Mouse (Mus musculus): Measurements from ENCODE around the gene Sipa1l1.

Gene Sipa1l1

DNA sequence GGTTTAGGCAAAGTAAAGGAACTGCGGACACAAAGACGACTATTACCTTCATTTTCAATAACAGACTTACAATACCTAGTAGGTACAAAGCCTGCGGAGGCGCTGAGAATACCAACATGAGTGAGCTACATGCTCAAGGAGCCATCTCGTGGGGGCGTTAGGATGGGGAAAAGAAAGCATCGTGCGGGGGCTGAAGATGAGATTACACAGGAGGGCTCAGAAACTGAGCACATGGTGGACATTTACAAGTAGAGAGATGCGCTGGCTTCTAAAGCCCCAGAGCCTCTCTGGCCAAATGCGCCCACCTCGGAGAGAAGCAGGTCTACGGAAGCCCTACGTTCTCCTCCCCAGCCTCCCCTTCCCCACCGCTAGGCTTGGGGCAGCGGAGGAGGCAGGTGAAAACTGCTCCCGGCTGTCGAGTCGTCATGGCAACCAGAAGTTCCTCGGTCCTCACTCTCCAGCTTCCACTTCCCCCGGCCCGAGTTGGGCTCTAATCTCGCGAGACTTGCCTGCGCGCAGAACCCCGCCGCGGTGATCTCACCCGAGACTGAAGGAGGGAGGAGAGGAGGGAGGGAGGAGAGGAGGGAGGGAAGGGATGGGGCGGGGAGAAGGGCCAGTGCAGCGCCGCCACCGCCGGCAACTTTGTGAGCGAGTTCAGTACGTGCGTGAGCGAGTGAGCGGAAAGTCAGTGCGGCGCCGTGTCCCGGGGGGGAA is at the start of gene Sipa1l1:
TSS of gene Sipa1l1 (plus strand) at position 501 of the 714 bp plus-strand sequence.
- peak; percentile 97 for DNase-seq (ENCODE audit: low spot score)

- DNase-seq (ENCODE audit: low spot score), result peak; percentile 22
Observed at GRCm38 (mm10) chr12:82121947-82122346, 47.2 kb upstream of the Sipa1l1 start.

- peak; percentile 57 for DNase-seq (ENCODE audit: low spot score)
Observed at GRCm38 (mm10) chr12:82122450-82123249, 46.5 kb upstream of the Sipa1l1 start.

GRCm38 (mm10) chr12:82126796-82127195 is 42.3 kb upstream of the Sipa1l1 start:
- no peak for DNase-seq (ENCODE audit: low spot score)

DNA sequence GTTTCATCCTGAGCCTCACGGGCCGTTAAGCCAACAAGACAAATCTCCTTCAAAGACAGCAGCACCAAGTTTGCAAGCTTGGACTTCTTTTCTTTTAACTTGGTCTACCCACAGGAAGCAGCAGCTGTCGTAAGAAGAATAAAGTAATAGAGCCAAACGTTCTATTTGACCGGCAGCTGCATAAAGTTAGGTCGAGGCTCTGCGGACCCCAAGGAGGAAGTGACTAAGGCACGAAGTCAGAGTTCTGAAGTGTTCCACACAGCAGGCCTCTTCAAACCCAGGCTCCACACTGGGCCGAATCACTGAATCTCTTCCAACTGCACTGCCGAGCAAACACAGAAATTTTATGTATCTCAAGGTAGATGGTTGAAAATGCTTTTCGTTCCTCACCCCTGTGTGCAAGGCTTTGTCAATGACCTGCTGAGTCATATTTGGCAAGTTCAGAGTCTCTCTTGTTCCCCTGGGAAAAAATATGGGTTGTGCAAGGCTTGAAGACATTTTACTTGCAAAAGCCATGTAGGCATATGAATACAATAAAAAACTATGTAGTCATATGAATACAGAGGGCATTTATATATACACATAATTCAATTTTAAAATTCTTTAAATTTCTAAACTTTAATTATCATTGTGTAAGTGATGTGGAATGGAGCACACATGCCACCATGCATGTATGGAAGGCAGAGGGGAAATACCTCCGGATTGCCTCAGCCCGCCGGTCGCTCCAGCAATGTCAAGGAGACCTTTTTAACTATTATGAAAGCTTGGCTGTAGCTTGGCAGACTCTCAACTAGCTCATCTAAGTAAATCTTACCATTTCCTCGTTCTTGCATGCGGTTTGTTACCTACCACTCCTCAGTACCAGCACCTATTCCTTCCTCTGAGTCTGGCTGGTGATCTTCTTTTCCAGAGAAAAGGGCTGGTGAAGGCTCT is 29.6 kb upstream of the Sipa1l1 start:
- DNase-seq (ENCODE audit: low spot score), result no peak

- DNase-seq (ENCODE audit: low spot score), result no peak
Observed at GRCm38 (mm10) chr12:82143371-82143770, 25.7 kb upstream of the Sipa1l1 start.

GRCm38 (mm10) chr12:82145173-82145572 is 23.9 kb upstream of the Sipa1l1 start:
- DNase-seq (ENCODE audit: low spot score), result no peak

GRCm38 (mm10) chr12:82147021-82147693 is 22.0 kb upstream of the Sipa1l1 start:
- no peak for DNase-seq (ENCODE audit: low spot score)

- no peak for DNase-seq (ENCODE audit: low spot score)
Observed at GRCm38 (mm10) chr12:82148328-82148930, 20.7 kb upstream of the Sipa1l1 start.

GRCm38 (mm10) chr12:82151019-82151418 is 18.1 kb upstream of the Sipa1l1 start:
- DNase-seq (ENCODE audit: low spot score), result no peak

GRCm38 (mm10) chr12:82154527-82154926 is 14.6 kb upstream of the Sipa1l1 start:
- DNase-seq (ENCODE audit: low spot score), result no peak

DNA sequence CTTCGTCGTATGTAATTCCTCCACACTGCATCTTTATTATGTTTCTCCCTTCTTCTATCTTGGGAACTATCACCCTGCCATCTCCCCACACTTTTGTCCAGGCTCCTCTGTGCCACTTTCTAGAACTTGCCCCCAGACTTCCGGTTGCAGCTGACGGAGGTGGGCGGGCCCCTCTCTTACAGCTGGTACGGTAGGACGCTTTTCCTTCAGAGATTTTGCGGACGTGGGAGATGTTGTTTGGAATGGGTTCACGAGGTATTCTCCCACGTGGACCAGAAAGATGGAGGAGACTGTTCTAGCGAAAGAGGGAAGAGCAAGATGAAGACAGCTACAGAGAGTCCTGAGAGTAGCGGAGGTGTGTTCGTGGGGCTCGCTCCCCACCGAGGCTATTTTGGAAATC is 10.6 kb upstream of the Sipa1l1 start:
- DNase-seq (ENCODE audit: low spot score), result no peak

- DNase-seq (ENCODE audit: low spot score), result no peak
Observed at GRCm38 (mm10) chr12:82159372-82159771, 9.7 kb upstream of the Sipa1l1 start.

GRCm38 (mm10) chr12:82165651-82166050 is 3.5 kb upstream of the Sipa1l1 start:
- no peak for DNase-seq (ENCODE audit: low spot score)

DNA sequence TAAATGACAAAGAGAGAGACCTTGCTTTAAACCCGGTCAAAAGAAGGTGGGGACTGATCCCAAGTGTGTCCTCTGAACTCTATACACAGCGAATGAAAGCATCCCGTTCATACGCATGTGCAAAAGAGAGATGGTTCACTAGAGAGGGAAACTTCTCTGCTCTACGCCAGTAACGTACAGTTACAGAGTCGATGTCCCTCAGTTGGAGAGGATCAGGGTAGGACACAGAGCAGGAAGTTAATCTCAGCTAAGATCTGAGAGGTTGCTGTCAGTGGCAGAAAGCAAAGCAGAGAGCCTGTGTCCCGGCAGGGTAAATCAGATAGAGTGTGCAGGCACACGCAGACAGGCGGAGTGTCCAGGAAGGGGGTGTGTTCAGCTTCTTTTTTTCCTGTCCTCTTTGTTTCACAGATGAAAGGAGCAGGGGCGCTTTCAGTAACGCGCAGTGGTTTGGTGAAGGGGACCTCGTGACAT is 3.0 kb upstream of the Sipa1l1 start:
- peak; percentile 39 for DNase-seq (ENCODE audit: low spot score)

DNA sequence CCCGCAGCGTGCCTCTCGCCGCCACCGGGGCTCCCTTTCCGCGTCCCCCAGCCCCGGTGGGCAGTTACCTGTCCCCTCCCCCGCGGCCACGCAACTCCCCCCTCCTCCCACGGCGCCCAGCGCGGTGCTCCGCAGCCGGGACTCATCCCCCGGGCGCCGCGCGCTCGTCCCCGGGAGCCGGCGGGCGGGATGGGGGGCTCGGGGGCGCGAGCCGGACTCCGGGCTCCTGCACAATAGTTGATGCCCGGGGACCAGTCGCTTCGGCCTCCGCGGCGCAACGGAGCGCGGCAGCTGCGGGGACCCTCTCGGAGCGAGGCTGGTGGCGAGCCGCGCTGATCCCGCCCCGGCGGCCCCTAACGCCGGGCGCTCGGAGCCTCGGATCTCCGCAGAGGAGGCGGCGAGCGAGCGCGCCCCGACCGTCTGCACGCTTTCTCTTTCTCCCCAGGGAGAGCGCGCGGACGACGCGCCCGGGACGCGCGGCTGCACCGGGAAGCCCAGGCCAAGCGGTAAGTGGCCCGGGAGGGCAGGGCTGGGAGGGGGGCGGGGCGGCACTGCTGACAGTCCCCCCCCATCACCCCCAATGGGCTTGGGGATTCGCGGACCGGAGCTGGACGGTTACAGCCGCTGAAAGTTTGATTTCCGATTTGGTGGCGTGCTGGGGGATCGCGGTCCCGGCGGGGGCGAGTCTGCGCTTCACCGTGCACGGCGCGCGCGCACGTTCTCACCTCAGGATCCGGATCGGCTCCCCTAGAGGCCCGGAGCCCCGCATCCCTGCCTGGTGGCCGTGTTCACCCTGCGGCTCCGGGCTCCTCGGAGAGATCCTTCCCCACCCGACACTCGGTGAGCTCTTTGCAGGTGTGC is 681 bp downstream of the Sipa1l1 start:
- DNase-seq (ENCODE audit: low spot score), result peak; percentile 60

DNA sequence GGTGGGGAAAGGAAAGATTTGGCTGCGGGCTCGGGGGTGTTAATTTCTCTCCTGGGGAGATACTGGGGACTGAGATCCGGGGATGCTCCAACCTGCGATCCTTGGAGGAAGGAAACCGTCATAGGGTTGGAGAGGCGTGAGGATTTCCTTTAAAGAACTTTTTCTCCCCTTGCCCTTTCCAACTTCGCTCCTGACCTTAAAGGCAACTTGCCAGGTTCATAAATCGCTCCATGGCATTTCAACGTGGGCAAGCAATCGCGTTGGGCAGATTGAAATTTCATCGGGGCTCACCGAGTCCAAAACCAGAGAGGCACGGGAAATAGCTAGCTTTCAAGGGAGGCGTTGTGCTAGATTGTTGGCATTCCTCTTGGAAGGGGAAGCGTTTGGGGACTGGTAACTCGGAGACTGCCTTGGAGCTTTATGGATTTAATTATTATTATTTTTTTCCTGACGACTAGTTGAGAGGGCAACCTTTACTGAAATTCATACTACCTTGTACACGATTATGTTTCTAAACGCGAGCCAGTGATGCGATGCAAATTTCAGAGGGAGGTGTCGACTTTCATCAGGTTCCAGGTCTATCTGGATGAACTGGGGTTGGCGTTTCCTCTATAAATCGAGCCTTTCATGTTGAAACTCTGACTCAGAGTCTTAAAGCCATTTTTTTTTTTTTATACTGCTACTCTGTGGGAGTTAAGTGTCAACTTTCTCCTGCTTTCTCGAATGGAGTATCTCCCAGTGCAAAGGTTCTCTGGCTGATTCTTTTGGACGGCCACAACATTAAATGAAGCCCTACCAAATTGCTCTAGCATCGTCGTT is 1.6 kb downstream of the Sipa1l1 start:
- peak; percentile 17 for DNase-seq (ENCODE audit: low spot score)

GRCm38 (mm10) chr12:82171591-82171990 is 2.5 kb downstream of the Sipa1l1 start:
- DNase-seq (ENCODE audit: low spot score), result peak; percentile 48

DNA sequence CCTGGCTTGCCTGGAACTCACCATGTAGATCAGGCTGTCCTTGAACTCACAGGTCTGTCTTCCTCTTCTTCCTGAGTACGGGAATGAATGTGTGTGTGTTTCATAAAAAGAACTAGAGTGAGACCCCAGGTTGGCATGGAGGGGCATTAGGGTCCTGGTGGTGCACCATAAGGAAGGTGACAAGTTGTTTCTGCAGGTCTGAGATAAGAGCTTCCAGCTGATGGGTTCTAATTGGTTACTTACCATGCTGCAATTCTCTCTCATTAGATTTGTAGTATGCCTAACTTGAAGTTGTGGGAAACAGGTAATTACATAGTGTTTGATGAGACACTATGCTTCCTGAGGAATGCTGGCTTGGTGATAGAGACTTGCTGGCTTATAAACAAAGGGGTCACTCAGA is 4.5 kb downstream of the Sipa1l1 start:
- DNase-seq (ENCODE audit: low spot score), result no peak
